Mouse (Mus musculus) thymus, postnatal 25 days (tissue): Measurements from ENCODE around the gene A930004D18Rik.
A peak's percentile ranks its signal among the peaks of the same experiment; 100 is the strongest.

Experiments used
- DNase-seq: peaks from one replicate; pipeline ENCODE4 v3.0.0; 2022

Gene A930004D18Rik

DNA sequence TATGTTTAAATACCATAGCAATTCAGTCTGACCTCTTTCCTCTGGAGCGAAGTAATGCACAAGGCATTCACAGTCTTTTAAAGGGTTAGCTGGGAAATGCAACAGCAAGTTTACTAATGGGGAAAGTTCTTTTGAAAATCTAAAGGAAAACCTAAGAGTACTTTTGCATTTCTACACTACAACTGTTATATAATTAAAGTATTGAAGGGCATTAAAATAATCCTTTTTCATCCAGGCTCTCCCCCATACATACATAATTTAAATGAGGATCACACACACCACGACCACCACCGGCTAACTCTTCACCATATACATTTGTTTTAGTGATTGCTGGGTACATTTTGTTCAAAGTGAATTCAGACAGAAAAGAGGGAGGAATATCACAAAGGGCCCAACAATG lies 15.0 kb upstream of the A930004D18Rik start:
- DNase-seq, result no peak

DNA sequence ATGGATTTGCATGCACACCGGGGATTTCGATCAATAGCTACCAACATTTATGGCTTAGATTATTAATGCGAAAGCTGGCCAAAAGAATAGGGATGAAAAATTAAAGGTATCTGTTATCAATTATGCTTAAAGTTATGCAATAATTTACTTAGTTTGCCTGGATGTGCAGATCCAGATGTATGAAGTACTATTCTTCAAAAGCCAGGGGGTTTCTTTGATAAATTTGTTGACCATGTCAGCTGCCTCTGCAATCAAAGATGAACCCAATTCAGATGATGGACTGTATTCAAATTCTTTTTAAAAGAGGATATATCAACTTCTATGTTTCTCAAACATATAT lies 14.3 kb upstream of the A930004D18Rik start:
- DNase-seq, result no peak

DNA sequence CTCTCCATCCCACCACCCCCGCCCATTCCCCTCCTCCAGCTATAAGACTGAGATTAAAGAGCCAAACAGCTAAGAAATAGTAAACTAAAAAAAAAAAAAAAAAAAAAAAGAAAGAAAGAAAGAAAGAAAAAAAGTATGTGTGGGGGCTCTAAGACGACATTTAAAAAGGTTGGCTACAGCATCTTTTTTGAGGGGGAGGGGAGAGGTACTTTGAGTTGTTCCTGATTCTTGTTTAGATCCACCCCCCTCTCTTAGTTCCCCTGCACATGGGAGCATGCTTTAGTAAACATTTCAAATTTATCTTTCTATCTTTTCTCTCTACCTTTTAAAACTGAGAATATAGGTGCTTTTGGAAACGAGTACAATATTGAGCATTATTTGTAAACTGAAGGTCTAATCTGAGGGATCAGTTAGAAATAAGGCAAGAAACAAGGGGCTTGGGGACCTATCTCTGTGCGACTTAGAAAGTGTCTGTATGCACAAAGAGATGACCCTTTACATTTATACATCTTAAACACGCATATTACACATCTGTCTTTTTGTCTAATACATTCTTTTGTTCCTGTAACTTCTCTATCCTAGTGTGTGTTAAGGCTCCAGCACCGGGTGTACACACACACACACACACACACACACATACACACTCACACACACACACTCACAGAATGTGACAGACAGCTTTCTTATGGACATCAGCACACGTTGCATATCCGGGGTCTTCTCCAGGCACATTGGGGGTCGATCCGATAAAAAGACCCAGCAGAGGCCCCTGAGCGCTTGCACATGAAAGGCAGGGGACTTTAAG lies 13.7 kb upstream of the A930004D18Rik start:
- no peak for DNase-seq

DNA sequence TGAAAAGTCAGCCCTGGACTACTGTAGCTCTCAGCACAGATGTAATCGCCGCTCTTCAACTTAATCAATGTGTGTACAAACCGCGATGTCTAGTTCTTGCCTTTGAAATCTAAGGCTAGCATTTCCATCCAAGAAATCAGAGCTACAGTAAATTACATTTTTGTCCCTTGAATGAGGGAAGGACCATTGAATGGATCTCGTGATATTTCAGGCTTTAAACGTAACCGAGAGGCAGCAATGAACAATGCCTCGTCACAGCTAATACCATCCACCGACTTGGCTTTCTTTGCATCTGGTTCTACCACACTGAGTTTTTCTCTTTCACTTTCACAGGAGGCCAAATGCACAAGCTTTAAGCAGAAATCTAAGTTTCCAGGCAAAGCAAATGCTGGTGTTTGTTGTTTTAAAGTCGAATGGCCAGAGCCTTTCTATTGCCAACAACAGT lies 13.0 kb upstream of the A930004D18Rik start:
- no peak for DNase-seq

DNA sequence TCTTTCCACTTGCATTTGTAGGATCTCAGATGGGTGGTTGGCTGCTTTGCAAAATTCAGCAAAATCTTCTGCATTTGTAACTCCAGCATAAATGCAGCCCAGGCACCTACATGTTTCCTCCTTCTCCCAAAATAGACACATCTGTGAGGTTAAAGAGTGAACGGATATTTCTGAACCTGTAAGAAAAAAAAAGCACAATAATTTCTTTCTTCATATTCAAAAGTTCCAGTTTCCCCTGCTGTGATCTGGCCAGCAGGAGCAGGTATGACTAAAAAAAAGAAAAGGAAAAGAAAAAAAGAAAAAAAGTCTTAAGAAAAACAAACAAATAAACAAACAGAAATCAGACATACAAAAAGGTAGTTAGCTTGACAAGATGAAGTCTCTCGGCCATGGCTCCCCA lies 12.5 kb upstream of the A930004D18Rik start:
- DNase-seq, result no peak

DNA sequence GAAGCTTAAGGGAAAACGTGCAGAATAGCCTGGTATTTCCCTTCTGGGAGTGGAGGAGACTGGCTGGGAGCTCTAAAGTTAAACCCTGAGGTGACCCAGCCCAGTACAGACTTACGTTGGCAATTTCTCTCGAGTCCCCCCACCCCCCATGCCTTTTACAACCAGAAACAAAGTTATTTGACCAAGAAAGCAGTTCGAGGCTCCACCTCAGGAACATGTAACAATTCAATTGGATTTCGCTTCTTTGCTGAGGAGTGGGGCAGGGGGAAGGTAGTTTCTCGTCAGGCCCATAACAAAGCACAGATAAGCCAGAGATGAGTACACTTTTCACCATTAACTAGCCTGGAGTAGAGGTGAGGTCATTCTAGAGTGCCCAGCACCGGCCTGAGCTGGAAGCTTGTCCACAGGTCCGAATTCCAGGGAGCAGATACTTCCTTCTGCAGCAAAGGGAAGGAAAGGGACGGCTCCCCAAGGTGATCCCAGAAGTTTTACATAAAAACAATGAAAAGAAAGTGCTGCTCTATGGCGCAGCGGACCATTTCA lies 11.8 kb upstream of the A930004D18Rik start:
- no peak for DNase-seq

DNA sequence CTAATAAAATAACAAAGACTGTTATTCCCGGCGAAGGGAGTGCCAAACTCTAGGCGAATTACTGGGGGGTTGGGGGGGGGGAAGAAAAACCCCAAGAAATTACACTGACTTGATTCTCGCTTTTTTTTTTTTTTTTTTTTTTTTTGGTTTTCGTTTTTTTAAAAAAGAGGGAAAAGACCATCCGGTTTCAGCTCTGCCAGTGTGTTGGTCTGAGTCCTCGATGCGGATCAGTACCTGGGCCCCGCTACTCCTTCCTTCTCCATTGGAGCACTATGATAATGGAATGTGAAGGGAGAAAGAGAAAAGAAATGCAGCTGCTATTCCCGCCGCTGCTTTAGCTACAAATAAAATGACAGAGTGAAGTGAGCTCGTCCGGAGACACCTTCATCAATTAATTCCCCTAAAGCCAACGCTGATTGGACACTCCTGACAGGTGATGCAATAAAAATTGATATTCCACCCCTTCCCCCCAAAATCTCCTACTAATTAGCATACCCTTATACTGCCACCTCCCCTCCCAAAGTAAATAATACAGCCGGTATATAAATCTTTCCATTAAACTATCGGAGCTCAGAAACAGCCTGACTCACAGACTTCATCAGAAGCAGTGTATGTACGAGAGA lies 11.0 kb upstream of the A930004D18Rik start, which contains the start of gene Skida1:
Gene Skida1 (minus strand): TSS at position 599 of the 623 bp plus-strand sequence.
- no peak for DNase-seq

DNA sequence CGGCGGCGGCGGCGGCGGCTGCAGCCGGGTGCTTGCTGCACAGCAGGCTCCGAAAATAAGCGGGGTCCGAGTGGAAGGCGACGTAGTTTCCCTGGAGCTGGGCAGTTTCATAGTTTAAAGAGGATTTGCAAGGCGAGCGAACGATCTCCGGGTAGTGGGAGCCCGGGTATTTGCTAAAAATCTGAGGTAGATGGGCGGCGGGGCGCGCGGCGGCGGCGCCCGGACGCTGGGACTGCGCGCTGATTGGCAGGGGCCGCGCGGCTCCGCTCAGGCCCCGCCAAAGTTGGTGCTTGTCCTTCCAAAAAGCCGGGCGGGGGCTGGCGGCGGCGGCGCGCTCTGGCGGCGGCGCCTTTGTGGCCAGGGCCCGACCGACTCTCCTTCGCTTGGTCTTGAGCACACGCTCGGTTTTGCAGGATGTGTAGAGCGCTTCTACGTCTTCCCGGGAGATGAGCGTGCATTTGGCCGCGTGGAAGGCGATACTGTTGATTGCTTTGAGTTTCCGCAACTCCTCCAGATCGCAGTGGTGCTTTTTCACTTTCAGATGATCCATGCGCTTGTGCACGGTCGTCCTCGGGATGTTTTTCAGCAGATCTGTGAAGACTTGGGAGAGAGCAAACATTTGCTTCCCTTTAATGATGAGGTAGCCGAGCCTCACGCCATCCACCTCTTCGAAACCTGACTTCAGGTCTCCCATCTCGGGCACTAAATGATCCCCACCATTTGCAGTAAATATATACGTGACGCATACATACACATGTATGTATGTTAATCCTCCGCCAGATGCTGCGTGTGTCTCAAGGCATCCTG lies 10.3 kb upstream of the A930004D18Rik start:
- peak; percentile 54 for DNase-seq

DNA sequence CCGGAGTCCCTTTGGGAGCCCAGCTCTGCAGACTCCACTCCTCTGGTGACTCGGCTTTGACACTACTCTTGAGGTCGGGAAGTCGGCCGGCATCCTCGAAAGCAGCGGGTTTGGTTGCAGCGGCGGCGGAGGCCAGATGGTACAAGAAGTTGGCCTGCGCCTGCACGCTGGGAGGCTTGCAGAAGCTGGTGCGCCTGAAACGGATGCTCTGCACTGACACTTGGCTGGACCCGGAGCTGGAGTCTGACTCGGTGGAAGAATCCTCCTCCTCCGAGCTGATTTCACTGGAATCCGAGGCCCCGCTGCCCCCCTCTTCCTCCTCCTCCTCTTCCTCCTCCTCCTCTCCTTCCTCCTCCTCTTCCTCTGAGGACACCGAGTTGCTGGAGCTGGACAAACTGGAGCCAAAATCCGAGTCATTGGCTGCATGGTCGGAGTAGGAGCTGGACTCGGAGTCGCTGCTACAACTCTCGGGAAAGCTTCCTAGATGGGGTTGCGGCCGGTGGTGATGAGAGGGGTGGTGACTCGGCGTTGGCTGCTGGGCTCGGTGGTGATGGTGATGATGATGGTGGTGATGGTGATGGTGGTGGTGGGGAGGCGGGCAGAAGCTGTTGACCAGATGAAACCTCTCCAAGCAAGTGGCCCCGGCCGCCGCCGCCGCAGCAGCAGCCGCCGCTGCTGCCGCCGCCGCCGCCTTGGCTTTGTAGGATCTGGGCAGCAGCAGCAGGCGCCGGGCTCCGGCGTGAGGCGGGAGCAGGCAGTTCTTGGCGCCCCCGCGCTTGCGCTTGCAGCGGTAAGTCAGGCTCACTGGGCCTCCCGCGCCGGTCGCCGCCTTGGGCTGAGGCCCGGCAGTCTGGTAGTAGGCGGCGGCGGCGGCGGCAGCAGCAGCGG lies 9.5 kb upstream of the A930004D18Rik start:
- DNase-seq, result peak; percentile 67

DNA sequence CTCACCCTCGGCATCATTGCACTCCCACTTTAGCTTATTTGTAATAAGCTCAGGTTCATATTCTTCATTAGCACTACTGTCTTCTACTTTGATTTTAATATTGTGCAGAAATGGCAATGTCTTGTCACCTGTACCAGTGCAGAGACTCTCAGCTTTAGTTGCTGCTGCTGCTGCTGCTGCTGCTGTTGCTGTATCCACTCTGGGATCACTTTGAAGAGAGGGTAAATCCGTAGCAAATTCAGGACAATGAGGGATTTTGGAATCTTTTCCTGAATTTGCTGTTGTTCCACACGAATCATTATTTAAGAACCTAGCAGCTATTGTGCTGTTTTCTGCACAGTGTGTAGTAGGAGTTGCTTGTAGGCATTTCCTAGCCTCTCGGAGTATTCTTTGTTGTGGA lies 8.6 kb upstream of the A930004D18Rik start:
- no peak for DNase-seq

DNA sequence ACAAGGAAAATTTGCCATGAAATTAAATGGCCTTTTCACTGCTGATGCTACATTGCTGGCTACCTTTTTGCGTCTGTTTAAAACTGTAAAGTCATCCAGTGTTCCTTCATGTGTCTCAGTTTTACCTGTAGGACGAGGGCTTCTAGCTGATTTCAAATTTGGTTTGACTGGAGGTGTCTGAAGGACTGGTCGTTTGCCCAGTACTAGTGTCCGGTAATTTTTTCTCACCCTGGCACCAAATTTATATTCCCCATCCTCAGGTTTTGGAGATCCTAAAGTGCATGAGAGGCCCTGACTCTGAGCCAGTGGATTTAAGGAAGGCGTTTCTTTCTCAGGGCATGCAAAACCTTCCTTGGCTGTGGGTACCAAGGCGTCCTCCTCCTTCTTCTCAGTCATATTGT lies 8.2 kb upstream of the A930004D18Rik start:
- no peak for DNase-seq

DNA sequence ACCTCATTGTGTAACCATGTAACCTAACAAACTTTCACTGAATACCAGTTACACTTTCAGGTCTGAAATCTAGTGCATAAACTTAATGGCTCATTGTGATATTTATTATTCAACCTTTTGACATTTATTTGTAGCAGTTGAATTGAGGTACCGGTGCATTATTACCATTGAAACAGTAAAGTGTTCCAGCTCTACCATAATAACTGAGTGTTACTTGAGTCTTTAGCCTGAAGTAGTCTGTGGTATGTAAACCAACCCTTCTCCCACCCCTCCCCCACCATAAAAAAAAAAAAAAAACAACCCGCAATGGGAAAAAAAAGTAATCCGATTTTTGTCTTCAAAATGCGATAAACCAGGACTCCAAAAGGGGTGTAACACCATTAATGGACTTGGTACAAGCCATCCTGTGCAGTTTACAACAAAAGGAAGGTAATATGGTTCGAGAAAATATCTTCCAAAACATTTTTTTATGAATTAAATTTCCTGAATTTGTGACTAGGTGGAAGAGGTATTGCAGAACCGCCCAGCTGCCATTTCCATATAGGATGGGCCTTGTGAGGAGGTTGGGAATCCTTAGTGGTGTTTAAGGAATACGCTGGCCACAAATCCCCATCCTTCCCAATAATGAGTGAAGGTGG lies 7.7 kb upstream of the A930004D18Rik start:
- DNase-seq, result no peak

DNA sequence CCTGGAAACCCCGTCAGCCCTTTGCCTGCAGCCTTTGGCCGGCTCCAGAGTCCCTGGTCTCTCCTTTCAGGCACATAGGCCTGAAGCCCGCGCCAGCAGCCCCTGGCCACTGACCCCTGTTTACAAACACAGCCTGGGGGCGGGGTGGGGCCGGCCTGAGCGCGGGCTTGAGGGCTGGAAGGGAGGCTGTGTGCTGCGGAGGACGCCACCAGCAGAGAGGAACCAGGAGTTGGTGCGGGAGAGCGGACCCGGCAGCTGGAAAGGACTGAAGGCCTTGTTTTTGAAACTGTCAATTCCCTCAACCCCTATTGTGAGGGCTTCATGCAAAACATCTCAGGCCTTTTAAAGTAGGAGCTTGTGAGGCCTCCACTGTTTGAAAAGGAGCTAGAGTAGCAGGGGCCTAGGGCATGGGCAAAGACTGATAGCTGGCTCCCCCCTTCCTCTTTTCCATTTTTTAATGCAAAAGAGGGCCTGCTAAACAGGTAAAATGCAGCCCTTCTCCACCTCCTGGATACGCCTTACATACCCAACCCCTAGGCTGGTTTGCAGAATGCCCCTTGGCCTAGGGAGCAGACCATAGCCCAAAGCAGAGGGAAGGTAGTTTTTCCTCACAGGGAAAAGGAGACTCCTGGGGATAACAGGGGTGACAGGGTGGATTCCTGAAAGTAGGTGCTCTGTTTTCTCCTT lies 3.8 kb upstream of the A930004D18Rik start:
- DNase-seq, result no peak

DNA sequence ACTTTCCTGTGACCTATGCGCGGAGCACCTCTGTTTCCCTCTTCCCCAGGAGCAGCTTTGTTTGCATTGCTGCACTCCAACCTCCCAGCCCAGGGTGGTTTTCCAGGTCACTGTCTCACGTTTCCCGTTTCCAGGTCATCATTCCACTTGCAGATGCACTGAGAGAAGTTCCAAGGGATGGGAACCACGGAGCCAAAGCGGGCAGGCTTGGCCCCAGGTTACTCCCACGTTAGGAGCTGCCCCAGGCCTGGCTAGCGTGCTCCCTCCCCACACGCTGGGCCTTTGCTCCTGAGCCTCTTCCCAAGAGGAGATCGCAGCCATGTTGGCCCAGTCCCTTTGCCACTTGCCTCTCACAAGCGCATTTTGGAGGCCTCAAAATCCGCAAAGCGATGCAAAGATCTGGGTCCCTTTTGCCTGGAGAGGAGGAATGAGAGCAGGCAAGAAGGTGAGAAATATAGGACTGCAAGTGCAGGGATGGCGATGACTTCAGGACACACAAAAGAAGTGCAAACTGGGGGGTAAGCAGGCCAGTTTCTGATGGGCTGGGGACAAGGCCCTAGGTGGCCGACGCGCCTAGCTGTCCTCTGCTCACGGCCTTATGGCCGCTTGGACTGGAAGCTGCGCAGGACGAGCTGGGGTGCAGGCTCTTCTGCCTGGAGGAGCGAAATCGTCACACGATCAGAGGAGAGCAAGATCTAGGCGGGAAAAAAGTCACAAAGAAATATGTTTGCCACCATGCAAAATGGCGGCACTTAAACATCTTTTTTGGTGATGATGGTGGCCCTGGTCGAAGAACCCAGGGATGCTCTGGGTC lies 3.0 kb upstream of the A930004D18Rik start:
- no peak for DNase-seq

DNA sequence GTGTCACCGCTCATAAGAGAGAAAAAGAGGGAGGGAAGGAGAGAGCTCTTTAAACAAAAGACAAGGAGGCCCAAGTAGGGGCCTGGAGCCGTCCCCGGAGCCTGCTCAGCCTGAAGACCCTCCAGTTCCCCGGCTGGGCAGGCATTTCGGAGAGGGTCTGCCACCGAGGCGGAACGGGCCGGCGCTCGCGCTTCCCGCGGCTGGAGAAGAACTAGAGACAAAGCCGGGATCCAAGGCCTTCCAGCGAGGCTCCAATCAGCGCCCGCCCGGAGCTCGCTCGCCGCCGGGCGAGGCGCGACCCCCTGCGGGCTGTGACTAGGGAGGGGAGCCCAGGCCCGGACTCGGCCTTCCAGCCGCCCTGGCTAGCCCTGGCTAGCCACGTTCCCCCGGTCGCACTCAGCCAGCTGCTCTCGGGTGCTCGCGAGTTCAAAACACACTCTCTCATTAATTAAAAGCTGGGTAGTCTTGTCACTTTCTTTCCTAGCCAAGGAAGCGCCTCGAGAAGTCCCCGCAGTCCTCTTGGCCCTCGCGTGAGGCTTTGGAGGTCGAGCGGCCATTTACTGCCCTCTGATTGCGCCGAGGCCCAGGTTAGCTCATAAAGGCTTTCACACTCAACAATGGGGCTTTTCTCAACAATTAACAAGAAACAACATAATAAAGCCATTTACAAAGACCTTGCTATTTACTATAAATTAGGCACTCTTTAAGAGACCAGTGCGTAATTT lies 2.2 kb upstream of the A930004D18Rik start:
- DNase-seq, result no peak

DNA sequence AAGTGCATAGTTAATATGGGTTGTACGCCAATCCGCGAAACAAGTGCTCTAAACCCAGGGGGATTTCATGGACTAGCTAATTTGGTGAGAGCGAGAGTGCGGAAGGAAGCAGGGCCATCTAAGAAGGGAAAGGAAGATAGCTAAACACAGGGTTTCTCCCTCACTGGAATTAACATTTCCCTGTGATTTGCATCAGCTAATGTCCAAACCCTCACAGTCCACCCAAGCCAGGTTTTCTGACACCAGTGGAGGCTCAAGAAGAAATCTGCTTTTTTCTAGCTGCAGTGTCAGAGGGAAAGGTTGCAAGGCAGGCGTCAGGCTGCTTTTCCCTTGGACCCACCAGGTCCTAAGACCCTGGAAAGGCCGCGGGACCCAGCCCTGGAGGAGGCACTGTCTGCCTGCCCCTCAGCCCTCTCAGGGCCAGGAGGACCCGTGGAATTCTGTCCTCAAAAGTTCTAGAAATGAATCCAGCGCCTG lies 1.4 kb upstream of the A930004D18Rik start:
- DNase-seq, result no peak

DNA sequence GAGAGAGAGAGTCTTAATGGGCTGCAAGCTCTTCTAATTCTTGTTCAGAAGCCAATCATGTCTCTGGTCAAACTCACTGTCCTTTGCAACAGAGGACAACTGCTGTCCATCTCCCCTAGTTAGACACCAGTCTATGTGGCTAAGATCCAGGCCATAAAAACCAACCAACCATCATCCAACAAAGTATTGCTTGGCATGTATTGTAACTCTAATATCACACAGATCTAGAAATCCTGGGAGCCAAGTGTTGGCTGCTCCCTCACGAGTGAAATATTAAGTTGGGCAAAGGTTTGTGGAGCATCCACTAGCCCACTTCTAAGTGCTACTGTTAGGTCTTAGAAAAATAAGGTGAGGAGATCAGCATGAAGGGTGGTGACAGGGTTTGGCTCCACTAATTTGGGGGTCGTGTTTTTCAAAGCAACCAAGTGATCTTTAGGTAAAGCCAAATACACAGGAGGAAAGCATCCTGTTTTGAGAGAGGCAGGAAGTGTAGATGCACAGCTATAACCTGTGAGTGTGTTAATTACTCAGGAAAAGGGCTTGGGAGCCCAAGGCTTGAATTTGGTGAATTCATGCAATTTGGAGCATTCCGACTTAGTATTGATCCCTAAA lies 710 bp upstream of the A930004D18Rik start:
- no peak for DNase-seq

DNA sequence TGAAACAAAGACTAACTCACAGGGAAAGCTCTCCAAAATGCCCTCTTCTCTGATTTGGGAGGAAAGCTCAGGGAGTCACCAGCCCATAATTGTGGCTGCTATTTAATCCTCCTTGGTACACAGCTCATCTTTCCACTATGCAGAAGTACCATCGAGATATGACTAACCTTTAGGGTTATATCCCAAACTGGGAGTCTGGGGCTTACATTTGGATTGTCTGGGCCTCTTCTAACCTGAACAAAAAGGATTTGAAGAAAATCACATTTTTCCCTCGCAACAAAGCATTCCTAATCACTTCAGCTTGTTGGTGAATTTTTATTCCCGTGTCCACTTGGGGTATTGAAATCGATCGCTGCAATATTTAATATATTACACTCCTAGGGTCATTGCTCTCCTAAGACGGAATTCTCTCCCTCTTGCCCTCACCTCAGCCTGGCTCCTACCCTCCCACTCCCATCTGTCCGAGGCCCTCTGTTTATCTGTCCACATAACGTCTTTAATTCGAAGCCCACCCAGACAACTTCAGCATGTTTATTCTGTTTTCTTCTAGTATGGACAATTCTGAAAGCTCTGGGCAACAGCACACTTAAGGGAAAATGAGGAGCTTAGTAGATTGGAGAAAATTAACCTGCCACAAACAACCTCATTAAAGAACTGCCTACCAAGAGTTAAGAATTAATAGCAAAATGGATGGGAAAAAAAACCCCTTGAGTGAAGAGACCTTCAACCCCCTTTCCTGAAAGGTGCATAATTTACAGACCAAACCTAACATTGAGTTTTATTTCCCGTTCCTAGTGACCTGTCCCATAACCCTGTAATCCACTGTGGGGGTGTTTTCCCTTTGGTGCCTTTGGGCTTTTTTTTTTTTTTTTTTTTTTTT lies 2.9 kb downstream of the A930004D18Rik start:
- no peak for DNase-seq
